Mouse (Mus musculus): Measurements from ENCODE around the gene Ap5m1. TPM values are rescaled to one million over a fixed set of nuclear protein-coding genes. Genes with fewer than 3 reads are reported as not detected.

The Ap5m1 gene
- polyA plus RNA-seq (2016; fragmentation: Nextera tagmentation; extraction: Ambion mirVana): 29.8 and 32.2 TPM in 2 replicates

DNA sequence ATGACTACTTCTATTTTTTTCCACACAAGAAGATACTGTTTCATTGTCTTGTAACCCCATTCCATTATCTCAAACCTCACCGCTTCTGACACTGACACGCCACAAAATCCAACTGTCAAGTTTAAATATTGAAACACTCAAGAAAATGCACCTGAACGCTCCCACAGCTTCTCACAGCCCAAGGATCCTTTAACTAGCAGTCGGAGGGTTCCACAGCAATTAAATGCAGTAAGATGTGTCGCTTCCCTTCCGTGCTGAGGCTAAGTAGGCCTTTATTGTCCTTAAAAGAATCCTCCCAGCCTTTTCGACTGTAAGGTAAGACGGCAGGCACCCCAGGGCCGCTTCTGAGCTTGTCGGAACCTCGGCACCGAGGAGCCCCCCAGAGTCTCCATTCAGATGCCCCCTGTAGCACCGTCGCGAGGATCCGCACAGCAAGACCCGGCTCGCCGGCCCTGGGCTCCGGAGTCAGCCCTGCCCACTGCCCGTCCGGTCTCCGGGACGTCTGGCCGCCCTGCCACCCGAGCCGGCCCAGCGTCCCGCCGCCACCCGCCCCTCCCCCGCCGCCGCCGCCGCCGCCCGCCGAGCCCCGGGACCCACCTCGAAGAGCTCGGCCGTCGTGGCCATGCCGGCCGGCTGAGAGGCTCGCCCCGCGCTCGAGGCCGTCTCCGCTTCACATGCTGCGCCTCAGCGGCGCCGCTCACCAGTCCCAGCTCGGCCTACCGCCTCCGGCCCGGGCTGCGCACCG, at the start of gene Ap5m1:
Gene Ap5m1 (plus strand): TSS at position 569 of the 745 bp plus-strand sequence.
- Histone ChIP-seq H3K4me3 (peak within 1 kb of the TSS; percentile 92), H3K4me1 (peaks cover 16% of the 10 kb centered on the region), H3K27me3 (replicated peaks) (no peaks in the 10 kb centered on the region), H3K9me3 (no peaks in the 10 kb centered on the region), H3K27ac (peak within 1 kb of the TSS; percentile 99), H3K4me2 (replicated peaks) (peak within 1 kb of the TSS; percentile 67), H3K36me3 (no peaks in the 10 kb centered on the region), H3K9ac (peak within 1 kb of the TSS; percentile 96)
- ATAC-seq (ENCODE audit: low FRiP score, low read depth): peak; percentile 64
- under 1% methylated on average over 62 of the region's 62 CpGs for WGBS

DNA sequence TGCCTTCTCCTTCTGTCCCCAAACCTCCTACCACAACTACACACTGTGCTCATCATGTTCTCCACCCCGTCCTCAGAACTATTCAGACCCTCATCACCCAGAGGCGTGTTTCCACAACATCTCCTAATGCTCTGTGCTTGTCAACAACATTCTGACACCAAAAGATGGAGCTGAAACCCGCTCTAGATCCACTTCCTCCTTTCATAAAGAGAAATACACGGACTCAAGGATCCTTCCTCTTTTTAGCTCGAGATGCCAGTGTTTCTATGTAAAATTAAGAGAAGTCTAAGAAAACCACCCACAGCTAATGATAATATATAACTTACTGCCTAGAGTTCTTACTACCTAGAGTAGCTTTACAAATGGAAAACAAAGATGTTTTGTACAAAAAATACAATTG, 46.1 kb upstream of the Ap5m1 start:
- no peak for ATAC-seq (ENCODE audit: low FRiP score, low read depth)
- no peak overlapping the region for H3K4me3 ChIP-seq
- no peak overlapping the region for H3K27ac ChIP-seq
- whole genome bisulfite sequencing: 92% methylated on average over 5 of the region's 5 CpGs
- peaks cover 16% of the 10 kb centered on the region for H3K36me3 ChIP-seq
- no peaks in the 10 kb centered on the region for H3K4me1 ChIP-seq
- H3K9me3 ChIP-seq: no peaks in the 10 kb centered on the region
- H3K9ac ChIP-seq: no peak overlapping the region
- H3K27me3 ChIP-seq (replicated peaks): no peaks in the 10 kb centered on the region
- no peak overlapping the region for H3K4me2 ChIP-seq (replicated peaks)

- WGBS: 95% methylated on average over 6 of the region's 6 CpGs
- Histone ChIP-seq H3K27me3 (replicated peaks) (no peaks in the 10 kb centered on the region), H3K27ac (no peak overlapping the region), H3K9ac (no peak overlapping the region), H3K36me3 (peaks cover 24% of the 10 kb centered on the region; the same call in 1 of the 2 replicates), H3K4me1 (no peaks in the 10 kb centered on the region), H3K4me3 (no peak overlapping the region), H3K4me2 (replicated peaks) (no peak overlapping the region), H3K9me3 (no peaks in the 10 kb centered on the region)
- no peak for ATAC-seq (ENCODE audit: low FRiP score, low read depth)
These were observed 38.7 kb upstream of the Ap5m1 start for GRCm38 (mm10) chr14:49027040-49027778.

- H3K4me1 ChIP-seq: no peaks in the 10 kb centered on the region
These were observed 38.0 kb upstream of the Ap5m1 start for GRCm38 (mm10) chr14:49027779-49028368.

GRCm38 (mm10) chr14:49028991-49029390, 36.9 kb upstream of the Ap5m1 start:
- H3K36me3 ChIP-seq: peaks cover 26% of the 10 kb centered on the region; the same call in 1 of the 2 replicates
- WGBS: 94% methylated on average over 5 of the region's 5 CpGs

More at GRCm38 (mm10) chr14:49027779-49028368, 38.0 kb upstream of the Ap5m1 start:
- H3K9me3 ChIP-seq: no peaks in the 10 kb centered on the region
- ATAC-seq (ENCODE audit: low FRiP score, low read depth): no peak
- H3K4me3 ChIP-seq: no peak overlapping the region
- no peak overlapping the region for H3K9ac ChIP-seq
- peaks cover 21% of the 10 kb centered on the region; the same call in 1 of the 2 replicates for H3K36me3 ChIP-seq
- 83% methylated on average over 3 of the region's 3 CpGs for WGBS
- H3K27me3 ChIP-seq (replicated peaks): no peaks in the 10 kb centered on the region
- H3K27ac ChIP-seq: no peak overlapping the region
- H3K4me2 ChIP-seq (replicated peaks): no peak overlapping the region

GRCm38 (mm10) chr14:49045610-49046009, 20.3 kb upstream of the Ap5m1 start:
- H3K36me3 ChIP-seq: 0 out of 2 replicates have a peak, but pooled peaks cover 7% of the 10 kb centered on the region
- no peaks in the 10 kb centered on the region for H3K9me3 ChIP-seq
- H3K4me1 ChIP-seq: no peaks in the 10 kb centered on the region
- no peak overlapping the region for H3K4me3 ChIP-seq
- 90% methylated on average over 4 of the region's 4 CpGs for WGBS
- H3K27ac ChIP-seq: no peak overlapping the region
- H3K4me2 ChIP-seq (replicated peaks): no peak overlapping the region
- H3K9ac ChIP-seq: no peak overlapping the region
- ATAC-seq (ENCODE audit: low FRiP score, low read depth): no peak
- no peaks in the 10 kb centered on the region for H3K27me3 ChIP-seq (replicated peaks)

More at GRCm38 (mm10) chr14:49028991-49029390, 36.9 kb upstream of the Ap5m1 start:
- Histone ChIP-seq H3K4me1 (no peaks in the 10 kb centered on the region), H3K4me3 (no peak overlapping the region), H3K27me3 (replicated peaks) (no peaks in the 10 kb centered on the region), H3K9me3 (no peaks in the 10 kb centered on the region), H3K9ac (no peak overlapping the region), H3K27ac (no peak overlapping the region), H3K4me2 (replicated peaks) (no peak overlapping the region)
- ATAC-seq (ENCODE audit: low FRiP score, low read depth): no peak

GRCm38 (mm10) chr14:49049492-49049891, 16.4 kb upstream of the Ap5m1 start:
- no peak for ATAC-seq (ENCODE audit: low FRiP score, low read depth)
- no peak overlapping the region for H3K9ac ChIP-seq
- H3K27ac ChIP-seq: no peak overlapping the region
- peaks cover 9% of the 10 kb centered on the region; the same call in 1 of the 2 replicates for H3K36me3 ChIP-seq
- no peaks in the 10 kb centered on the region for H3K4me1 ChIP-seq
- no peaks in the 10 kb centered on the region for H3K9me3 ChIP-seq
- H3K27me3 ChIP-seq (replicated peaks): no peaks in the 10 kb centered on the region
- no peak overlapping the region for H3K4me2 ChIP-seq (replicated peaks)
- no peak overlapping the region for H3K4me3 ChIP-seq

GRCm38 (mm10) chr14:49063838-49064237, 2.1 kb upstream of the Ap5m1 start:
- Histone ChIP-seq H3K4me1 (peaks cover 16% of the 10 kb centered on the region), H3K4me2 (replicated peaks) (no peak overlapping the region), H3K27me3 (replicated peaks) (no peaks in the 10 kb centered on the region), H3K36me3 (no peaks in the 10 kb centered on the region), H3K9me3 (no peaks in the 10 kb centered on the region), H3K4me3 (no peak overlapping the region), H3K27ac (no peak overlapping the region), H3K9ac (no peak overlapping the region)
- no peak for ATAC-seq (ENCODE audit: low FRiP score, low read depth)
- 80% methylated on average over 2 of the region's 2 CpGs for WGBS

DNA sequence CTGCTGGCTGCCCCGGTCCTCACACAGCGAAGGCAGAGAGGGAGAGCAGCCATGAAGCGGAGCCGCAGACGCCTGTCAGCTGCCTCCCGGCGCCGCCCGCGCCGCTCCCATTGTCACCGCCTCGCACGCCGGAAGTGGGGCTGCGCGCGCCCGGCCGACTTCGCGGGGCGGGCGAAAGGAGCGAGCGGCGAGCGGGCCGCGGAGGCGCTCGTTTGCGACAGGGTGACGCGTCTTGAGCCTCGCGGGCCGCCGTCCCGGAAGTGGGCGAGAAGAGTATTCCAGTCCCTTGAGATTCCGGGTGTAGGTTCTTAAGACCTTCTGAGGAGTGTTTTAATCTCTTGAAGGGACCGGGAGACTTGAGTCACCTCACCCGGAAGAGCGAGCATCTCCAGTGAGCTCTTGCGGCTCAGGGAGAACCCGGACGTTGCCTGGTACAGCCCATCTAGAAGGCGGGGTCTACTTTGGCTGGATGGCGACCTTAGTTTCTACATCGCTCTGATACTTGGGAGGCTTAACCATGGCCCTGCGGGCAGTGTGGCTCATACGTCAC, 452 bp downstream of the Ap5m1 start, which contains the start of gene Exoc5:
Gene Exoc5 (minus strand): TSS at position 380 of the 550 bp plus-strand sequence.
- Histone ChIP-seq H3K27me3 (replicated peaks) (no peaks in the 10 kb centered on the region), H3K36me3 (no peaks in the 10 kb centered on the region), H3K4me1 (peaks cover 16% of the 10 kb centered on the region), H3K4me2 (replicated peaks) (peak within 1 kb of the TSS; percentile 67), H3K4me3 (peak within 1 kb of the TSS; percentile 92), H3K9ac (peak within 1 kb of the TSS; percentile 96), H3K27ac (peak within 1 kb of the TSS; percentile 99), H3K9me3 (no peaks in the 10 kb centered on the region)
- peak; percentile 96 for ATAC-seq (ENCODE audit: low FRiP score, low read depth)
- WGBS: under 1% methylated on average over 53 of the region's 53 CpGs

- ATAC-seq (ENCODE audit: low FRiP score, low read depth): no peak
- Histone ChIP-seq H3K4me1 (peaks cover under 1% of the 10 kb centered on the region; the same call in 1 of the 2 replicates), H3K4me3 (no peak overlapping the region), H3K36me3 (peaks cover 15% of the 10 kb centered on the region), H3K9ac (no peak overlapping the region), H3K27me3 (replicated peaks) (no peaks in the 10 kb centered on the region), H3K27ac (no peak overlapping the region), H3K4me2 (replicated peaks) (no peak overlapping the region), H3K9me3 (no peaks in the 10 kb centered on the region)
- 98% methylated on average over 2 of the region's 2 CpGs for WGBS
These were observed 6.9 kb downstream of the Ap5m1 start for GRCm38 (mm10) chr14:49072837-49073236.

GRCm38 (mm10) chr14:49073896-49074295, 8.0 kb downstream of the Ap5m1 start:
- no peaks in the 10 kb centered on the region for H3K4me1 ChIP-seq
- H3K36me3 ChIP-seq: peaks cover 15% of the 10 kb centered on the region
- no peak overlapping the region for H3K27ac ChIP-seq
- H3K27me3 ChIP-seq (replicated peaks): no peaks in the 10 kb centered on the region
- 94% methylated on average over 7 of the region's 7 CpGs for WGBS
- no peaks in the 10 kb centered on the region for H3K9me3 ChIP-seq
- no peak overlapping the region for H3K4me2 ChIP-seq (replicated peaks)
- no peak overlapping the region for H3K4me3 ChIP-seq
- no peak overlapping the region for H3K9ac ChIP-seq
- no peak for ATAC-seq (ENCODE audit: low FRiP score, low read depth)

DNA sequence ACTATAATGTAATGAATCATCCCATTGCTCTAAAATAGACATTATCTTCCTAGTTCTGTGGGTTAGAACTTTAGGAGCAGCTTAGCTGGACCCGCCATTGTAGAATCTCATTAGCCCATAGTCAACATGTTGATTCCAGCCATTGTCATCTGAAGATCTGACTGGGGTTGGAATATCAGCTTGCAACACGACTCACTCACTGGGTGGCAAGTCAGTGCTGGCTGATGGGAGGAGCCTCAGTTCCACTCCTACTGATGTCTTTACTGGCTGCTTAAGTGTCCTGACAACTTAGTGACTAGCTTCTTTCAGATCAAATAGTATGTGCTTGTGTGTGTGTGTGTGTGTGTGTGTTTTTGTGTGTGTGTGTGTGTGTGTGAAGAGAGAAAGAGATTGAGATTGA, 8.5 kb downstream of the Ap5m1 start:
- no peak for ATAC-seq (ENCODE audit: low FRiP score, low read depth)
- WGBS: 77% methylated on average over 2 of the region's 2 CpGs

More for the DNA sequence above, 8.5 kb downstream of the Ap5m1 start:
- H3K4me3 ChIP-seq: no peak overlapping the region
- no peaks in the 10 kb centered on the region for H3K4me1 ChIP-seq
- H3K27me3 ChIP-seq (replicated peaks): no peaks in the 10 kb centered on the region
- no peak overlapping the region for H3K4me2 ChIP-seq (replicated peaks)
- H3K36me3 ChIP-seq: peaks cover 15% of the 10 kb centered on the region
- no peaks in the 10 kb centered on the region for H3K9me3 ChIP-seq
- no peak overlapping the region for H3K27ac ChIP-seq
- H3K9ac ChIP-seq: no peak overlapping the region
